Mouse (Mus musculus): ENCODE measurements around the gene Krtap17-1. TPM values are rescaled to one million over a fixed set of nuclear protein-coding genes. Genes with fewer than 3 reads are reported as not detected.

Gene Krtap17-1
- polyA plus RNA-seq, 1 experiment from 2014 or later = 0.48 TPM

- DNase-seq (ENCODE audit: low spot score) (no peak), ATAC-seq (ENCODE audit: insufficient number of reproducible peaks, low FRiP score, low TSS enrichment, low read depth) (no peak)
- WGBS = 90% methylated on average over 5 of the region's 5 CpGs
- Histone ChIP-seq H3K9me3 (ENCODE audit: control insufficient read depth, low read length) (no peaks in the 10 kb centered on the region), H3K27ac (replicated peaks; ENCODE audit: low read depth, low read length) (no peak overlapping the region), H3K4me1 (ENCODE audit: control insufficient read depth, insufficient read depth, low read length) (no peaks in the 10 kb centered on the region), H3K27me3 (ENCODE audit: control insufficient read depth, insufficient read depth, low read length) (no peaks in the 10 kb centered on the region), H3K4me2 (ENCODE audit: low read depth, severe bottlenecking) (no peak overlapping the region), H3K4me3 (ENCODE audit: low read depth, low read length) (no peak overlapping the region), H3K9ac (ENCODE audit: low read length) (no peak overlapping the region), H3K36me3 (ENCODE audit: control insufficient read depth, insufficient read depth, low read length) (no peaks in the 10 kb centered on the region)
These were observed 14.5 kb upstream of the Krtap17-1 start for GRCm38 (mm10) chr11:100008336-100008735.

GRCm38 (mm10) chr11:100006624-100007023 lies 12.8 kb upstream of the Krtap17-1 start:
- no peak for DNase-seq (ENCODE audit: low spot score)
- Histone ChIP-seq H3K4me3 (ENCODE audit: low read depth, low read length) (no peak overlapping the region), H3K27me3 (ENCODE audit: control insufficient read depth, insufficient read depth, low read length) (no peaks in the 10 kb centered on the region), H3K4me2 (ENCODE audit: low read depth, severe bottlenecking) (no peak overlapping the region), H3K9ac (ENCODE audit: low read length) (no peak overlapping the region), H3K36me3 (ENCODE audit: control insufficient read depth, insufficient read depth, low read length) (no peaks in the 10 kb centered on the region), H3K4me1 (ENCODE audit: control insufficient read depth, insufficient read depth, low read length) (no peaks in the 10 kb centered on the region), H3K27ac (replicated peaks; ENCODE audit: low read depth, low read length) (no peak overlapping the region), H3K9me3 (ENCODE audit: control insufficient read depth, low read length) (peaks cover 2% of the 10 kb centered on the region; the same call in 1 of the 2 replicates)
- no peak for ATAC-seq (ENCODE audit: insufficient number of reproducible peaks, low FRiP score, low TSS enrichment, low read depth)
- WGBS = 58% methylated on average over 3 of the region's 3 CpGs

- Histone ChIP-seq H3K36me3 (ENCODE audit: control insufficient read depth, insufficient read depth, low read length) (no peaks in the 10 kb centered on the region), H3K9me3 (ENCODE audit: control insufficient read depth, low read length) (peaks cover 2% of the 10 kb centered on the region; the same call in 1 of the 2 replicates), H3K4me1 (ENCODE audit: control insufficient read depth, insufficient read depth, low read length) (no peaks in the 10 kb centered on the region), H3K27me3 (ENCODE audit: control insufficient read depth, insufficient read depth, low read length) (no peaks in the 10 kb centered on the region), H3K4me3 (ENCODE audit: low read depth, low read length) (no peak overlapping the region), H3K9ac (ENCODE audit: low read length) (no peak overlapping the region), H3K27ac (replicated peaks; ENCODE audit: low read depth, low read length) (no peak overlapping the region), H3K4me2 (ENCODE audit: low read depth, severe bottlenecking) (no peak overlapping the region)
- WGBS = 88% methylated on average over 8 of the region's 8 CpGs
- DNase-seq (ENCODE audit: low spot score) = no peak
- no peak for ATAC-seq (ENCODE audit: insufficient number of reproducible peaks, low FRiP score, low TSS enrichment, low read depth)
These were observed 12.1 kb upstream of the Krtap17-1 start for GRCm38 (mm10) chr11:100005905-100006304.

- no peak overlapping the region for H3K4me3 ChIP-seq (ENCODE audit: low read depth, low read length)
- peak; percentile 61 for DNase-seq (ENCODE audit: low spot score)
These were observed 11.1 kb upstream of the Krtap17-1 start for GRCm38 (mm10) chr11:100004846-100005245.

GRCm38 (mm10) chr11:99999091-99999490 lies 5.3 kb upstream of the Krtap17-1 start:
- ATAC-seq (ENCODE audit: insufficient number of reproducible peaks, low FRiP score, low TSS enrichment, low read depth) (no peak), DNase-seq (ENCODE audit: low spot score) (no peak)
- WGBS = 85% methylated on average over 7 of the region's 7 CpGs
- Histone ChIP-seq H3K27me3 (ENCODE audit: control insufficient read depth, insufficient read depth, low read length) (peaks cover 4% of the 10 kb centered on the region; the same call in 1 of the 2 replicates), H3K27ac (replicated peaks; ENCODE audit: low read depth, low read length) (no peak overlapping the region), H3K9ac (ENCODE audit: low read length) (no peak overlapping the region), H3K4me1 (ENCODE audit: control insufficient read depth, insufficient read depth, low read length) (no peaks in the 10 kb centered on the region), H3K4me2 (ENCODE audit: low read depth, severe bottlenecking) (no peak overlapping the region), H3K36me3 (ENCODE audit: control insufficient read depth, insufficient read depth, low read length) (no peaks in the 10 kb centered on the region), H3K9me3 (ENCODE audit: control insufficient read depth, low read length) (peaks cover 2% of the 10 kb centered on the region; the same call in 1 of the 2 replicates), H3K4me3 (ENCODE audit: low read depth, low read length) (no peak overlapping the region)

More at GRCm38 (mm10) chr11:100004846-100005245, 11.1 kb upstream of the Krtap17-1 start:
- H3K36me3 ChIP-seq (ENCODE audit: control insufficient read depth, insufficient read depth, low read length) = no peaks in the 10 kb centered on the region
- no peaks in the 10 kb centered on the region for H3K4me1 ChIP-seq (ENCODE audit: control insufficient read depth, insufficient read depth, low read length)
- no peak overlapping the region for H3K4me2 ChIP-seq (ENCODE audit: low read depth, severe bottlenecking)
- H3K9me3 ChIP-seq (ENCODE audit: control insufficient read depth, low read length) = peaks cover 2% of the 10 kb centered on the region; the same call in 1 of the 2 replicates
- no peak for ATAC-seq (ENCODE audit: insufficient number of reproducible peaks, low FRiP score, low TSS enrichment, low read depth)
- no peak overlapping the region for H3K27ac ChIP-seq (replicated peaks; ENCODE audit: low read depth, low read length)
- H3K27me3 ChIP-seq (ENCODE audit: control insufficient read depth, insufficient read depth, low read length) = no peaks in the 10 kb centered on the region
- 24% methylated on average over 6 of the region's 6 CpGs for WGBS
- H3K9ac ChIP-seq (ENCODE audit: low read length) = no peak overlapping the region

- Histone ChIP-seq H3K27ac (replicated peaks; ENCODE audit: low read depth, low read length) (no peak overlapping the region), H3K4me1 (ENCODE audit: control insufficient read depth, insufficient read depth, low read length) (peaks cover 3% of the 10 kb centered on the region; the same call in 1 of the 2 replicates), H3K9me3 (ENCODE audit: control insufficient read depth, low read length) (no peaks in the 10 kb centered on the region), H3K4me3 (ENCODE audit: low read depth, low read length) (no peak overlapping the region), H3K36me3 (ENCODE audit: control insufficient read depth, insufficient read depth, low read length) (no peaks in the 10 kb centered on the region), H3K4me2 (ENCODE audit: low read depth, severe bottlenecking) (no peak overlapping the region), H3K9ac (ENCODE audit: low read length) (no peak overlapping the region), H3K27me3 (ENCODE audit: control insufficient read depth, insufficient read depth, low read length) (peaks cover 9% of the 10 kb centered on the region; the same call in 1 of the 2 replicates)
- no peak for ATAC-seq (ENCODE audit: insufficient number of reproducible peaks, low FRiP score, low TSS enrichment, low read depth)
- DNase-seq (ENCODE audit: low spot score) = no peak
- 56% methylated on average over 4 of the region's 4 CpGs for WGBS
These were observed 529 bp upstream of the Krtap17-1 start for GRCm38 (mm10) chr11:99994384-99994661.

GRCm38 (mm10) chr11:99990571-99990970 lies 3.2 kb downstream of the Krtap17-1 start:
- Histone ChIP-seq H3K4me1 (ENCODE audit: control insufficient read depth, insufficient read depth, low read length) (peaks cover 3% of the 10 kb centered on the region; the same call in 1 of the 2 replicates), H3K27ac (replicated peaks; ENCODE audit: low read depth, low read length) (no peak overlapping the region), H3K9me3 (ENCODE audit: control insufficient read depth, low read length) (no peaks in the 10 kb centered on the region), H3K9ac (ENCODE audit: low read length) (no peak overlapping the region), H3K27me3 (ENCODE audit: control insufficient read depth, insufficient read depth, low read length) (peaks cover 9% of the 10 kb centered on the region; the same call in 1 of the 2 replicates), H3K36me3 (ENCODE audit: control insufficient read depth, insufficient read depth, low read length) (no peaks in the 10 kb centered on the region), H3K4me2 (ENCODE audit: low read depth, severe bottlenecking) (no peak overlapping the region), H3K4me3 (ENCODE audit: low read depth, low read length) (no peak overlapping the region)
- DNase-seq (ENCODE audit: low spot score) = no peak
- no peak for ATAC-seq (ENCODE audit: insufficient number of reproducible peaks, low FRiP score, low TSS enrichment, low read depth)
- WGBS = 91% methylated on average over 3 of the region's 3 CpGs

GRCm38 (mm10) chr11:99989881-99990405 lies 3.9 kb downstream of the Krtap17-1 start:
- H3K4me2 ChIP-seq (ENCODE audit: low read depth, severe bottlenecking) = no peak overlapping the region
- H3K9ac ChIP-seq (ENCODE audit: low read length) = no peak overlapping the region
- peaks cover 3% of the 10 kb centered on the region; the same call in 1 of the 2 replicates for H3K4me1 ChIP-seq (ENCODE audit: control insufficient read depth, insufficient read depth, low read length)
- H3K36me3 ChIP-seq (ENCODE audit: control insufficient read depth, insufficient read depth, low read length) = no peaks in the 10 kb centered on the region
- no peak overlapping the region for H3K4me3 ChIP-seq (ENCODE audit: low read depth, low read length)
- H3K27ac ChIP-seq (replicated peaks; ENCODE audit: low read depth, low read length) = no peak overlapping the region
- no peak for ATAC-seq (ENCODE audit: insufficient number of reproducible peaks, low FRiP score, low TSS enrichment, low read depth)
- DNase-seq (ENCODE audit: low spot score) = no peak
- WGBS = 86% methylated on average over 6 of the region's 6 CpGs
- H3K27me3 ChIP-seq (ENCODE audit: control insufficient read depth, insufficient read depth, low read length) = peaks cover 9% of the 10 kb centered on the region; the same call in 1 of the 2 replicates
- no peaks in the 10 kb centered on the region for H3K9me3 ChIP-seq (ENCODE audit: control insufficient read depth, low read length)

GRCm38 (mm10) chr11:99988530-99988929 lies 5.3 kb downstream of the Krtap17-1 start:
- Histone ChIP-seq H3K4me2 (ENCODE audit: low read depth, severe bottlenecking) (no peak overlapping the region), H3K9ac (ENCODE audit: low read length) (no peak overlapping the region), H3K36me3 (ENCODE audit: control insufficient read depth, insufficient read depth, low read length) (no peaks in the 10 kb centered on the region), H3K27me3 (ENCODE audit: control insufficient read depth, insufficient read depth, low read length) (0 out of 2 replicates have a peak, but pooled peaks cover 4% of the 10 kb centered on the region), H3K27ac (replicated peaks; ENCODE audit: low read depth, low read length) (no peak overlapping the region), H3K9me3 (ENCODE audit: control insufficient read depth, low read length) (no peaks in the 10 kb centered on the region), H3K4me1 (ENCODE audit: control insufficient read depth, insufficient read depth, low read length) (peaks cover under 1% of the 10 kb centered on the region; the same call in 1 of the 2 replicates), H3K4me3 (ENCODE audit: low read depth, low read length) (no peak overlapping the region)
- no peak for DNase-seq (ENCODE audit: low spot score)
- WGBS = 94% methylated on average over 3 of the region's 3 CpGs
- ATAC-seq (ENCODE audit: insufficient number of reproducible peaks, low FRiP score, low TSS enrichment, low read depth) = no peak
